Comparison of ENCODE assay signal across 14 mouse cellular contexts in the genomic region with DNA sequence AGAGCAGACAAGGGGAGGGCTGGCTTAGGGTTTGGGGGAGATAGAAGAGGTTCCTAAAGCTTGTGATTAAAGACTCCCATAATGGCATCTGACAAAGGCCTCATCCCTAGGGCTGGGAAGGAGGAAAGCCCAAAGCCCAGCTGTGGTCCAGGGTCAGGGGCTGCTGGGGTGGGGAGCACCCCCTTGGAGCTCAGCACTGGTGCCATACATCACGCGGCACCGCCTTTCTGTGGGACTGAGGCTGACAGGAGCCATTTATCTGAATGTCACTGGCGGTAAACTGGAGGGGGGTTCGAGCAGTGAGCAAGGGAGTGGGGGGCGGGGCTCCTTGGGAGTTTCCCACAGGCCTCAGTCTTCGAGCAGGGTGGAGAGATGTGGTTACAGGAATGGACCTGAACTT.
"Had no signal": no experiment of that assay in that cellular context is flagged by ENCODE, and none has a peak within 500 bp of the region (broad histone marks: within the 10 kb centered on the region; RNA-seq: fewer than 3 reads in every experiment).

No protein-coding gene starts in this region.

- H3K9ac ChIP-seq: liver, embryonic 15.5 days; midbrain, embryonic 15.5 days had no signal

- H3K36me3 ChIP-seq: limb, embryonic 10.5 days; liver, embryonic 15.5 days; midbrain, embryonic 10.5 days; midbrain, embryonic 15.5 days had no signal

- ATAC-seq: intestine, postnatal 0 days; lung, postnatal 0 days; midbrain, embryonic 15.5 days had no signal

- H3K4me3 ChIP-seq: left cerebral cortex, adult 2 months; limb, embryonic 10.5 days; liver, embryonic 15.5 days; midbrain, embryonic 10.5 days; midbrain, embryonic 15.5 days had no signal

- H3K9me3 ChIP-seq: limb, embryonic 10.5 days; liver, embryonic 15.5 days; midbrain, embryonic 10.5 days; midbrain, embryonic 15.5 days had no signal

- H3K4me2 ChIP-seq: liver, embryonic 11.5 days; liver, embryonic 15.5 days; midbrain, embryonic 15.5 days had no signal

- H3K4me1 ChIP-seq: liver, embryonic 15.5 days had no signal

- DNase-seq: kidney, adult 9 months; kidney, postnatal 14 days; lung, adult 2 months; lung, postnatal 36 days; right cerebral cortex, postnatal 14 days; thymus, postnatal 36 days had no signal

- H3K27ac ChIP-seq: left cerebral cortex, adult 2 months; limb, embryonic 10.5 days; liver, embryonic 15.5 days; midbrain, embryonic 10.5 days; midbrain, embryonic 15.5 days had no signal
